Mouse (Mus musculus): ENCODE results near the gene Mrps7. TPM values are rescaled to one million over a fixed set of nuclear protein-coding genes. Genes with fewer than 3 reads are reported as not detected.

The Mrps7 gene
- polyA plus RNA-seq, 1 experiment from 2014 or later = 106 TPM

GRCm38 (mm10) chr11:115595209-115595608 is 8.5 kb upstream of the Mrps7 start:
- DNase-seq (ENCODE audit: low spot score) = no peak
- Histone ChIP-seq H3K4me1 (no peaks in the 10 kb centered on the region), H3K4me3 (no peak overlapping the region), H3K36me3 (peaks cover 98% of the 10 kb centered on the region), H3K27me3 (ENCODE audit: low read depth, poor library complexity, severe bottlenecking) (no peaks in the 10 kb centered on the region), H3K9me3 (replicated peaks) (no peaks in the 10 kb centered on the region), H3K27ac (replicated peaks) (no peak overlapping the region)
- 93% methylated on average over 3 of the region's 3 CpGs for whole genome bisulfite sequencing

- WGBS = 96% methylated on average over 4 of the region's 4 CpGs
- H3K27me3 ChIP-seq (ENCODE audit: low read depth, poor library complexity, severe bottlenecking) = no peaks in the 10 kb centered on the region
- peaks cover 16% of the 10 kb centered on the region for H3K4me1 ChIP-seq
- H3K9me3 ChIP-seq (replicated peaks) = no peaks in the 10 kb centered on the region
- peaks cover 88% of the 10 kb centered on the region for H3K36me3 ChIP-seq
- H3K4me3 ChIP-seq = no peak overlapping the region
- no peak overlapping the region for H3K27ac ChIP-seq (replicated peaks)
- DNase-seq (ENCODE audit: low spot score) = no peak
Measured at GRCm38 (mm10) chr11:115598309-115598708, 5.4 kb upstream of the Mrps7 start.

GRCm38 (mm10) chr11:115599722-115600121 is 4.0 kb upstream of the Mrps7 start:
- DNase-seq (ENCODE audit: low spot score) = no peak
- H3K36me3 ChIP-seq = peaks cover 73% of the 10 kb centered on the region
- 94% methylated on average over 7 of the region's 7 CpGs for WGBS
- H3K27ac ChIP-seq (replicated peaks) = no peak overlapping the region
- H3K27me3 ChIP-seq (ENCODE audit: low read depth, poor library complexity, severe bottlenecking) = no peaks in the 10 kb centered on the region
- H3K9me3 ChIP-seq (replicated peaks) = no peaks in the 10 kb centered on the region
- no peak overlapping the region for H3K4me3 ChIP-seq
- peaks cover 21% of the 10 kb centered on the region for H3K4me1 ChIP-seq

- 96% methylated on average over 15 of the region's 15 CpGs for WGBS
- Histone ChIP-seq H3K27me3 (ENCODE audit: low read depth, poor library complexity, severe bottlenecking) (no peaks in the 10 kb centered on the region), H3K36me3 (peaks cover 71% of the 10 kb centered on the region), H3K4me1 (peaks cover 31% of the 10 kb centered on the region), H3K9me3 (replicated peaks) (no peaks in the 10 kb centered on the region), H3K27ac (replicated peaks) (no peak overlapping the region), H3K4me3 (no peak overlapping the region)
- no peak for DNase-seq (ENCODE audit: low spot score)
Measured at GRCm38 (mm10) chr11:115600743-115601142, 3.0 kb upstream of the Mrps7 start.

GRCm38 (mm10) chr11:115601174-115601573 is 2.6 kb upstream of the Mrps7 start:
- no peak for DNase-seq (ENCODE audit: low spot score)
- Histone ChIP-seq H3K4me3 (no peak overlapping the region), H3K36me3 (peaks cover 71% of the 10 kb centered on the region), H3K27ac (replicated peaks) (no peak overlapping the region), H3K9me3 (replicated peaks) (no peaks in the 10 kb centered on the region), H3K27me3 (ENCODE audit: low read depth, poor library complexity, severe bottlenecking) (no peaks in the 10 kb centered on the region), H3K4me1 (peaks cover 33% of the 10 kb centered on the region)
- 96% methylated on average over 4 of the region's 4 CpGs for WGBS

GRCm38 (mm10) chr11:115603128-115603475 is 623 bp upstream of the Mrps7 start:
- H3K27ac ChIP-seq (replicated peaks) = peak overlapping the region; percentile 97
- H3K4me3 ChIP-seq = peak overlapping the region; percentile 100
- no peaks in the 10 kb centered on the region for H3K9me3 ChIP-seq (replicated peaks)
- H3K4me1 ChIP-seq = peaks cover 33% of the 10 kb centered on the region
- 8% methylated on average over 15 of the region's 15 CpGs for WGBS
- DNase-seq (ENCODE audit: low spot score) = no peak
- H3K36me3 ChIP-seq = peaks cover 71% of the 10 kb centered on the region
- H3K27me3 ChIP-seq (ENCODE audit: low read depth, poor library complexity, severe bottlenecking) = no peaks in the 10 kb centered on the region

- Histone ChIP-seq H3K9me3 (replicated peaks) (no peaks in the 10 kb centered on the region), H3K27me3 (ENCODE audit: low read depth, poor library complexity, severe bottlenecking) (no peaks in the 10 kb centered on the region), H3K36me3 (peaks cover 71% of the 10 kb centered on the region), H3K4me3 (peak overlapping the region; percentile 100), H3K4me1 (peaks cover 33% of the 10 kb centered on the region), H3K27ac (replicated peaks) (peak overlapping the region; percentile 97)
- under 1% methylated on average over 26 of the region's 26 CpGs for WGBS
- no peak for DNase-seq (ENCODE audit: low spot score)
Measured at GRCm38 (mm10) chr11:115604304-115604696, 575 bp downstream of the Mrps7 start.

GRCm38 (mm10) chr11:115606733-115607132 is 3.0 kb downstream of the Mrps7 start:
- peaks cover 55% of the 10 kb centered on the region for H3K36me3 ChIP-seq
- H3K27me3 ChIP-seq (ENCODE audit: low read depth, poor library complexity, severe bottlenecking) = no peaks in the 10 kb centered on the region; the same call in 1 of the 2 replicates
- 97% methylated on average over 18 of the region's 18 CpGs for WGBS
- H3K4me1 ChIP-seq = peaks cover 39% of the 10 kb centered on the region
- no peaks in the 10 kb centered on the region for H3K9me3 ChIP-seq (replicated peaks)
- no peak overlapping the region for H3K27ac ChIP-seq (replicated peaks)
- no peak for DNase-seq (ENCODE audit: low spot score)
- no peak overlapping the region for H3K4me3 ChIP-seq

- no peak overlapping the region for H3K27ac ChIP-seq (replicated peaks)
- peaks cover 50% of the 10 kb centered on the region for H3K36me3 ChIP-seq
- whole genome bisulfite sequencing = 86% methylated on average over 23 of the region's 23 CpGs
Measured at GRCm38 (mm10) chr11:115608421-115609399, 5.0 kb downstream of the Mrps7 start.

GRCm38 (mm10) chr11:115609576-115609975 is 5.9 kb downstream of the Mrps7 start:
- Histone ChIP-seq H3K4me1 (peaks cover 46% of the 10 kb centered on the region), H3K9me3 (replicated peaks) (no peaks in the 10 kb centered on the region), H3K4me3 (no peak overlapping the region), H3K27me3 (ENCODE audit: low read depth, poor library complexity, severe bottlenecking) (peaks cover 14% of the 10 kb centered on the region), H3K36me3 (peaks cover 55% of the 10 kb centered on the region), H3K27ac (replicated peaks) (no peak overlapping the region)
- WGBS = 71% methylated on average over 3 of the region's 3 CpGs
- DNase-seq (ENCODE audit: low spot score) = no peak

More at GRCm38 (mm10) chr11:115608421-115609399, 5.0 kb downstream of the Mrps7 start:
- DNase-seq (ENCODE audit: low spot score) = no peak
- Histone ChIP-seq H3K9me3 (replicated peaks) (no peaks in the 10 kb centered on the region), H3K27me3 (ENCODE audit: low read depth, poor library complexity, severe bottlenecking) (peaks cover 5% of the 10 kb centered on the region; the same call in 1 of the 2 replicates), H3K4me1 (peaks cover 41% of the 10 kb centered on the region), H3K4me3 (no peak overlapping the region)

- no peak for DNase-seq (ENCODE audit: low spot score)
- no peak overlapping the region for H3K27ac ChIP-seq (replicated peaks)
- H3K4me1 ChIP-seq = peaks cover 43% of the 10 kb centered on the region
- peaks cover 16% of the 10 kb centered on the region for H3K27me3 ChIP-seq (ENCODE audit: low read depth, poor library complexity, severe bottlenecking)
- no peak overlapping the region for H3K4me3 ChIP-seq
- 86% methylated on average over 6 of the region's 6 CpGs for WGBS
- peaks cover 57% of the 10 kb centered on the region for H3K36me3 ChIP-seq
- H3K9me3 ChIP-seq (replicated peaks) = no peaks in the 10 kb centered on the region
Measured at GRCm38 (mm10) chr11:115611173-115611572, 7.4 kb downstream of the Mrps7 start.

GRCm38 (mm10) chr11:115612059-115612409 is 8.3 kb downstream of the Mrps7 start:
- peak overlapping the region; percentile 72 for H3K4me3 ChIP-seq
- H3K36me3 ChIP-seq = peaks cover 51% of the 10 kb centered on the region
- peak overlapping the region; percentile 88 for H3K27ac ChIP-seq (replicated peaks)
- H3K9me3 ChIP-seq (replicated peaks) = no peaks in the 10 kb centered on the region
- 3% methylated on average over 13 of the region's 13 CpGs for WGBS
- no peak for DNase-seq (ENCODE audit: low spot score)
- peaks cover 43% of the 10 kb centered on the region for H3K4me1 ChIP-seq
- H3K27me3 ChIP-seq (ENCODE audit: low read depth, poor library complexity, severe bottlenecking) = peaks cover 16% of the 10 kb centered on the region

GRCm38 (mm10) chr11:115612410-115613137 is 8.8 kb downstream of the Mrps7 start, which contains the start of gene Mif4gd:
Gene Mif4gd, minus strand, starts transcription at chr11:115612969.
- peaks cover 16% of the 10 kb centered on the region for H3K27me3 ChIP-seq (ENCODE audit: low read depth, poor library complexity, severe bottlenecking)
- H3K4me1 ChIP-seq = peaks cover 43% of the 10 kb centered on the region
- peak within 1 kb of the TSS; percentile 72 for H3K4me3 ChIP-seq
- H3K36me3 ChIP-seq = peaks cover 51% of the 10 kb centered on the region
- WGBS = under 1% methylated on average over 72 of the region's 80 CpGs
- H3K27ac ChIP-seq (replicated peaks) = peak within 1 kb of the TSS; percentile 88
- DNase-seq (ENCODE audit: low spot score) = peak; percentile 86
- no peaks in the 10 kb centered on the region for H3K9me3 ChIP-seq (replicated peaks)
